Mouse (Mus musculus): ENCODE measurements around the gene Iars2. TPM values are rescaled to one million over a fixed set of nuclear protein-coding genes. Genes with fewer than 3 reads are reported as not detected.

The Iars2 gene
- total and polyA plus RNA-seq, 3 experiments = 39.9 to 43.9 TPM; not detected in 1

DNA sequence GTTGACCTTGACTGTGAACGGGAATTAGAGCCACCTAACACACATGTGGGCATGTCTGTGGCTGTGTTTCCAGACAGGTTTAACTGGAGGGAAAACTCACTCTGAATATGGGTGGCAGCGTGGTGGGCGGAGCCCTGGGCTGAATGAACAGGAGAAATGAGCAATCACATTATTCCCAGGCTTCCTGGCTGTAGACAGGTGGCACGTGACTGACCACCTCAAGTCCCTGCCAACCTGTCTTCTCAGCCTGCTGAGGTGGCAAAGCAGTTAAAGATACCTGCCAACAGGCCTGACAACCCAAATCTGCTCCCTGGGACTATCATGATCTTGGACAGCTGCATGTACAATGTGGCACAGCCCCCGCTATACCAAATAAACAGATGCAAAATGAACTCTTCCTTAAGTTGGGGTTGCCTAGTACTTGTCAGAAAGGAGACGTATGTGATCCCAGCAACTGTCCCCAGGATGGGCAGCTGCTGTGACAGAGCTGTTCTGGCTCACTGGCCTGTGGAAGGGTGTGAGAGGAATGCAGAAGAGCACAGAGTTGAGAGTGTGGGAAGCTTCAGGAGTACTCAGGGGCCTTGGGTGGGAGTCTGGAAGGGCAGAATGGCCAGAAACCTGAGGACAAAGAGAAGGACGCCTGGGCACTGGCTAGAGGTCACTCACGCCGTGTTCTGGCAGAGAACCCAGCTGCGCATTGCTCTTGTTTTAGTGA is 36.4 kb downstream of the Iars2 start:
- Histone ChIP-seq H3K79me2 (ENCODE audit: control insufficient read depth, insufficient read depth, low read length, poor library complexity) (no peaks in the 10 kb centered on the region), H3K4me3 (ENCODE audit: control insufficient read depth in 1 of 2, insufficient read depth in 1 of 2, low read depth in 2 of 2, low read length in 2 of 2) (no peak overlapping the region), H3K9ac (ENCODE audit: control insufficient read depth, low read depth, low read length, poor library complexity, severe bottlenecking) (no peak overlapping the region), H3K36me3 (ENCODE audit: control insufficient read depth in 1 of 2, insufficient read depth in 2 of 2, low read length in 2 of 2) (peaks cover 0 to 17% of the 10 kb centered on the region in 2 experiments; a peak in 2 of 4 replicates), H3K27me3 (ENCODE audit: control insufficient read depth in 1 of 2, insufficient read depth in 2 of 2, low read length in 2 of 2) (no peaks in the 10 kb centered on the region), H3K4me1 (ENCODE audit: control insufficient read depth in 1 of 2, insufficient read depth in 2 of 2, low read length in 2 of 2) (no peaks in the 10 kb centered on the region), H3K27ac (ENCODE audit: control insufficient read depth, low read depth, low read length) (no peak overlapping the region), H3K9me3 (replicated peaks; ENCODE audit: insufficient read depth, low read length) (no peaks in the 10 kb centered on the region)
- TF ChIP-seq GABPA (IDR thresholded peaks at IDR 0.05; ENCODE audit: low read depth, low read length) (no peak), UBTF (IDR thresholded peaks at IDR 0.05; ENCODE audit: borderline replicate concordance, insufficient read depth, low read depth, low read length) (no peak), ZMIZ1 (IDR thresholded peaks at IDR 0.05; ENCODE audit: low read depth, low read length) (no peak), TBP (IDR thresholded peaks at IDR 0.05; ENCODE audit: low read depth, low read length) (no peak), BHLHE40 (IDR thresholded peaks at IDR 0.05; ENCODE audit: borderline replicate concordance, low read depth, low read length) (no peak), MAFK (IDR thresholded peaks at IDR 0.05; ENCODE audit: borderline replicate concordance, low read depth, low read length) (no peak), MYC (IDR thresholded peaks at IDR 0.05; ENCODE audit: low read depth, low read length) (no peak), E2F4 (IDR thresholded peaks at IDR 0.05; ENCODE audit: borderline replicate concordance, low read depth, low read length) (no peak), TAL1 (IDR thresholded peaks at IDR 0.05; ENCODE audit: low read length) (no peak), SMC3 (IDR thresholded peaks at IDR 0.05; ENCODE audit: low read depth, low read length) (no peak), EP300 (IDR thresholded peaks at IDR 0.05; ENCODE audit: low read depth in 1 of 2, low read length in 2 of 2) (no peak), JUND (IDR thresholded peaks at IDR 0.05; ENCODE audit: low read depth, low read length) (no peak), NELFE (IDR thresholded peaks at IDR 0.05; ENCODE audit: low read depth, low read length) (no peak), ETS1 (IDR thresholded peaks at IDR 0.05; ENCODE audit: low read depth, low read length) (no peak), GATA1 (IDR thresholded peaks at IDR 0.05; ENCODE audit: low read depth, low read length) (no peak), RCOR1 (IDR thresholded peaks at IDR 0.05; ENCODE audit: low read depth, low read length) (no peak), ZC3H11A (IDR thresholded peaks at IDR 0.05; ENCODE audit: low read depth, low read length) (no peak), ELF1 (IDR thresholded peaks at IDR 0.05; ENCODE audit: low read depth, low read length) (no peak)
- DNase-seq (ENCODE audit: low read depth, low spot score) = no peak

DNA sequence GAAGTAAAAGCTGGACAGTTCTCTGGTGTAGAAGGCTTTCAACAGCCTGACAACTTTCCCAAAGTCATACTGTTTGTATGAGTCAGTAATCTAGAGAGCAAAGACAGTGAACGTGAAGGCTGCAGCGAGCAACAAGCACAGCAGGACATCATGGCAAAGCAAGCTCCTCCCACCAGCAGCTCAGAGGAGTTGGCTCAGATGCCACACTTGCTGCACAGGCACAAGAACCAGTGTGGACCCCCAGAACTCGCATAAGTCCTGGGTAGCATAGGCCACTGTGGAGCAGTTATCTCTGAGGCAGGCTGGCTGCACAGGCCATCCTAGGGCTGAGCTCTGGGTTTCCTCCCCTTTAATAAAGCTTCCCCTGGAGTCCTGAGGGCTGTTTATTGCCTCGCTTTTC is 37.9 kb downstream of the Iars2 start:
- Histone ChIP-seq H3K36me3 (ENCODE audit: control insufficient read depth in 1 of 2, insufficient read depth in 2 of 2, low read length in 2 of 2) (peaks cover 0 to 21% of the 10 kb centered on the region in 2 experiments; a peak in 2 of 4 replicates), H3K79me2 (ENCODE audit: control insufficient read depth, insufficient read depth, low read length, poor library complexity) (no peaks in the 10 kb centered on the region), H3K27ac (ENCODE audit: control insufficient read depth, low read depth, low read length) (no peak overlapping the region), H3K4me1 (ENCODE audit: control insufficient read depth in 1 of 2, insufficient read depth in 2 of 2, low read length in 2 of 2) (no peaks in the 10 kb centered on the region), H3K9me3 (replicated peaks; ENCODE audit: insufficient read depth, low read length) (no peaks in the 10 kb centered on the region), H3K27me3 (ENCODE audit: control insufficient read depth in 1 of 2, insufficient read depth in 2 of 2, low read length in 2 of 2) (no peaks in the 10 kb centered on the region), H3K9ac (ENCODE audit: control insufficient read depth, low read depth, low read length, poor library complexity, severe bottlenecking) (no peak overlapping the region), H3K4me3 (ENCODE audit: control insufficient read depth in 1 of 2, insufficient read depth in 1 of 2, low read depth in 2 of 2, low read length in 2 of 2) (no peak overlapping the region)
- no peak for DNase-seq (ENCODE audit: low read depth, low spot score)
- TF ChIP-seq MYB (IDR thresholded peaks at IDR 0.05; ENCODE audit: low read depth, low read length) (no peak), TBP (IDR thresholded peaks at IDR 0.05; ENCODE audit: low read depth, low read length) (no peak), MEF2A (IDR thresholded peaks at IDR 0.05; ENCODE audit: extremely low read depth, insufficient replicate concordance, low read depth, low read length, poor library complexity, severe bottlenecking) (no peak), ELF1 (IDR thresholded peaks at IDR 0.05; ENCODE audit: low read depth, low read length) (no peak), POLR2AphosphoS5 (IDR thresholded peaks at IDR 0.05; ENCODE audit: borderline replicate concordance, low read depth, low read length) (no peak), NRF1 (IDR thresholded peaks at IDR 0.05; ENCODE audit: insufficient read depth, low read depth, low read length, poor library complexity, severe bottlenecking) (no peak), ETS1 (IDR thresholded peaks at IDR 0.05; ENCODE audit: low read depth, low read length) (no peak)

All from MEL (cell line).